Mouse (Mus musculus) bone marrow macrophage, adult 2 months (primary cell): ENCODE measurements around the gene Tfb2m.

Experiments
- CTCF ChIP-seq: IDR thresholded peaks from 2 replicates; pipeline ENCODE4 v1.5.1; 2012; ENCODE audit warnings: low read depth, mild to moderate bottlenecking, low read length, moderate library complexity
- POLR2A ChIP-seq: IDR thresholded peaks from 2 replicates; pipeline ENCODE4 v1.6.1; 2012; ENCODE audit warnings: mild to moderate bottlenecking, low read depth, low read length, borderline replicate concordance

DNA sequence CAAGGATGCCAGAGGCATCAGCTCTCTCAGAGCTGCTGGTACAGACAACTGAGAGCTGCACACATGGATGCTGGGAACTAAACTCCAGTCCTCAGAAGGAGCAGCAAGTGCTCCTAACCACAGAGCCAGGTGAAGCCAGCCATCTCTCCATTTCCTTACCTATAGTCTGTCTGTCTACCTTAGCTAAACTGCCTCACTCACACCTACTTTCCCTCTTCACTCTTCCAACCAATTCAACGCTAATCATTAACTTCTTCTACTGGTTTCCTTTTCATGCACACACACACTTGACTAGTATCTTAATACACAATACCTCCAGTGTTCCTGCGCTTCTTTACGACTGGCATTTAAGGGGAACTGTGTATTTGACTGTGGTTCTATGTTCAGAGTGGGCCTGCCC is 6.2 kb downstream of the Tfb2m start:
- TF ChIP-seq POLR2A (no peak), CTCF (no peak)
